ENCODE assay signal across 8 mouse cellular contexts in the genomic region with DNA sequence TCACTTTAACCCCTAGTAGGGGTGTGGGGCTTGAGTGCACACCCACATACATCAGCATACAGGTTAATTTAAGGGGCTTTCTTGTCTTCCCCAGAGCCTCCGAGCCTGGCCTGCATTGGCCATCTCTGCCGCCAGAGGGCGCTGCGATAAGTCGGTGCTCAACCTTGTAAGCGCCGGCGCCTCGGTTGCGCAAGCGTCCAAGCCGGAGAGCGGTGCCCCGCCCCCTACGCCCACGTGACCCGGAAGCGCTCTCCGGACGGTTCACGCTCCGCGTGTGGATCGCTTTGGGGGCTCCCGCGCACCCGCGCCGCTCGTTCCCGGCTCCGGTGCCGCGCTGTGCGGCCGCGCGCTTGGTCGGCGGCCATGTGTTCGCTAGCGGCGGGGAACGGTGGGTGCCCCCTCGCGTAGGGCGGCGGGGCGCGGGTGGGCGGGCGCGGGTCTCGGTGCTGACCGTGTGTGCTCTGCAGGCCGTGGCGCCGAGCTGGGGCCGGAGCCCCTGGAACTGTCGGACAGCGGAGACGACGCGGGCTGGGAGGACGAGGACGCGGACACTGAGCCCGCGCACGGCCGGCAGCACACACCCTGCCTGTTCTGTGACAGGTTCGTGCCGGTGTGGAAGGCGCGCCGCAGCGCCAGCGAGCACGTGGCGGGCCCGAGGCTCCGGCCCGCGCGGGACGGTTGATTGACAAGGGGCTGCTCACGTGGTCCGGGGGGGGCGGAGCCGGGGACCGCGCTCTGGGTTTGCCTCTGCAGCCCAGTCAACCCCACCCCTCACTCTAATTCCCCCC. TPM values are rescaled to one million over a fixed set of nuclear protein-coding genes. Genes with fewer than 3 reads are reported as not detected.
DNase-seq lines count a peak whose midpoint lies in the region; ATAC-seq and TF ChIP-seq lines count a peak whose summit lies in the region.

Gene Prmt3 (plus strand): TSS at position 233 of the 788 bp plus-strand sequence.

- peak within 1 kb of the TSS; percentile 89 for H3K4me3 ChIP-seq in bone marrow, adult 2 months (replicated peaks; ENCODE audit: control insufficient read depth, low read depth, low read length)
- peak within 1 kb of the TSS; percentile 72 for H3K4me3 ChIP-seq in embryonic facial prominence, embryonic 15.5 days (replicated peaks)
- H3K4me3 ChIP-seq in heart, embryonic 10.5 days: peak within 1 kb of the TSS; percentile 76
- H3K4me3 ChIP-seq in kidney, embryonic 15.5 days (replicated peaks): peak within 1 kb of the TSS; percentile 80

- peak within 1 kb of the TSS; percentile 81 for H3K4me2 ChIP-seq in embryonic facial prominence, embryonic 15.5 days (replicated peaks)
- H3K4me2 ChIP-seq in kidney, embryonic 15.5 days: peak within 1 kb of the TSS; percentile 92

- H3K4me1 ChIP-seq in bone marrow, adult 2 months (ENCODE audit: control insufficient read depth, insufficient read depth, low read length): no peaks in the 10 kb centered on the region; the same call in none of the 2 replicates
- peaks cover 12% of the 10 kb centered on the region; the same call in 1 of the 2 replicates for H3K4me1 ChIP-seq in embryonic facial prominence, embryonic 15.5 days
- H3K4me1 ChIP-seq in heart, embryonic 10.5 days: peaks cover 18% of the 10 kb centered on the region
- peaks cover 16% of the 10 kb centered on the region for H3K4me1 ChIP-seq in kidney, embryonic 15.5 days

- no peaks in the 10 kb centered on the region for H3K9me3 ChIP-seq in embryonic facial prominence, embryonic 15.5 days (replicated peaks)
- no peaks in the 10 kb centered on the region for H3K9me3 ChIP-seq in heart, embryonic 10.5 days
- H3K9me3 ChIP-seq in kidney, embryonic 15.5 days (replicated peaks): no peaks in the 10 kb centered on the region

- peak; percentile 95 for DNase-seq in 416B (ENCODE audit: low read depth)
- DNase-seq in heart, embryonic 10.5 days (ENCODE audit: low spot score): peak; percentile 97
- DNase-seq in liver: peak; percentile 98
- DNase-seq in spleen, postnatal 4 days (ENCODE audit: low spot score in 2 of 2): peak; percentile 98 to 100

- ATAC-seq in embryonic facial prominence, embryonic 15.5 days (ENCODE audit: insufficient number of reproducible peaks, low FRiP score, low TSS enrichment, low read depth): peak; percentile 95
- peak; percentile 95 for ATAC-seq in kidney, embryonic 15.5 days (replicated peaks; ENCODE audit: low FRiP score)
- peak; percentile 77 for ATAC-seq in monocyte, adult 5-6 weeks (replicated peaks; ENCODE audit: insufficient number of reproducible peaks, low FRiP score, low TSS enrichment, poor library complexity, severe bottlenecking)

- peak; percentile 90 for TF ChIP-seq CTCF in bone marrow, adult 2 months (IDR thresholded peaks at IDR 0.05; ENCODE audit: control insufficient read depth, insufficient read depth, low read length)

- H3K36me3 ChIP-seq in embryonic facial prominence, embryonic 15.5 days: peaks cover 8% of the 10 kb centered on the region
- H3K36me3 ChIP-seq in heart, embryonic 10.5 days: peaks cover 26% of the 10 kb centered on the region
- peaks cover 30% of the 10 kb centered on the region for H3K36me3 ChIP-seq in kidney, embryonic 15.5 days

- TF ChIP-seq POLR2A in bone marrow, adult 2 months (IDR thresholded peaks at IDR 0.05; ENCODE audit: borderline replicate concordance, control insufficient read depth, low read depth, low read length): no peak

- H3K27me3 ChIP-seq in embryonic facial prominence, embryonic 15.5 days: no peaks in the 10 kb centered on the region
- H3K27me3 ChIP-seq in heart, embryonic 10.5 days (ENCODE audit: insufficient read depth, poor library complexity, severe bottlenecking): no peaks in the 10 kb centered on the region
- H3K27me3 ChIP-seq in kidney, embryonic 15.5 days: no peaks in the 10 kb centered on the region

- peak within 1 kb of the TSS; percentile 70 for H3K27ac ChIP-seq in bone marrow, adult 2 months (ENCODE audit: control insufficient read depth, insufficient read depth, low read depth, low read length, poor library complexity)
- peak within 1 kb of the TSS; percentile 82 for H3K27ac ChIP-seq in embryonic facial prominence, embryonic 15.5 days (replicated peaks)
- H3K27ac ChIP-seq in heart, embryonic 10.5 days: peak within 1 kb of the TSS; percentile 92
- peak within 1 kb of the TSS; percentile 80 for H3K27ac ChIP-seq in kidney, embryonic 15.5 days

- WGBS in bone marrow, adult 2 months: under 1% methylated on average over 92 of the region's 92 CpGs
- under 1% methylated on average over 91 of the region's 92 CpGs for WGBS in embryonic facial prominence, embryonic 15.5 days
- under 1% methylated on average over 92 of the region's 92 CpGs for WGBS in heart, embryonic 10.5 days
- WGBS in kidney, embryonic 15.5 days: under 1% methylated on average over 92 of the region's 92 CpGs

- peak within 1 kb of the TSS; percentile 55 for H3K9ac ChIP-seq in embryonic facial prominence, embryonic 15.5 days
- H3K9ac ChIP-seq in kidney, embryonic 15.5 days: peak within 1 kb of the TSS; percentile 72

RNA-seq across cellular contexts. Expression of gene Prmt3, which starts in this region (rescaled TPM):
- polyA plus RNA-seq in bone marrow, adult 2 months (2011; ENCODE audit: insufficient read depth, insufficient read length, low replicate concordance, missing spikeins): 9.0 and 14.6 TPM in 2 replicates
- polyA plus RNA-seq in embryonic facial prominence, embryonic 15.5 days (2015; fragmentation: Nextera tagmentation; extraction: Ambion mirVana): 46.0 and 46.8 TPM in 2 replicates
- 65.2 and 69.7 TPM in 2 replicates for polyA plus RNA-seq in heart, embryonic 10.5 days (2016; fragmentation: Nextera tagmentation; extraction: Ambion mirVana)
- polyA plus RNA-seq in kidney, embryonic 15.5 days (2015; fragmentation: Nextera tagmentation; extraction: Ambion mirVana): 62.5 and 65.8 TPM in 2 replicates
- total RNA-seq in monocyte, adult 5-6 weeks (2017): 32.6 to 41.2 TPM (median 39.7 TPM) in 3 replicates

Comparison
In these comparisons a context has a peak if more than half of its experiments do, and no peak if none do; other contexts are left out.
1. Peak in every context shown above with its lines: DNase-seq, ATAC-seq, H3K4me3 ChIP-seq and H3K27ac ChIP-seq.